Mouse (Mus musculus) liver, embryonic 14.5 days (tissue): ENCODE results near the gene Wars2.

Source experiments
- CTCF ChIP-seq: IDR thresholded peaks from 2 replicates; pipeline ENCODE4 v1.5.1; 2016; ENCODE audit warnings: antibody characterized with exemption, low read depth, control low read depth
- EP300 ChIP-seq: IDR thresholded peaks from 2 replicates; pipeline ENCODE4 v1.6.1; 2016; ENCODE audit warnings: antibody characterized with exemption, low read depth

DNA sequence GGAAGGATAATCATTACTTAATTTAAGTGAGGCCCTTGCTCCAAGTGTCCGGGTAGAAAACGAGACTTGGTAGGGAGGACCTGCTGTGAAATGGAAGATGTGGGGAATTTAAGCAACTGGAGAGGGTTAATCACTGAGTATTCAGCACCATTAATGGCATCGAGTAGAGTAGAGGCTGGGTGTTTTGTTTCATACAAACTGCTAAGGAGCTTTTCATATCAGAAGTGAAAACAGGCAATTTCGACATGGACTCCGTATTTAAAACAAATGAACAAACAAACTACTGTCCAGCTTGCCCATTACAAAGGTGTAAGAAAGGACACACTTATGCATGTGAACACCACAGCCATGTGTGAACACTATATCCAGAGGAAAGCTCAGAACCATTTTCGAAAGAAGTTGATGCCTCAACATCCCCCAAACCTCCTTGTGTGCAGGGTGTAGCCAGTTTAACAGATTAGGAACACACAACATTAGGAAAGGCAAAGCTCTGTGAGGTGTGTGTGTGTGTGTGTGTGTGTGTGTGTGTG, 118.9 kb downstream of the Wars2 start:
- no peak for TF ChIP-seq CTCF
- no peak for TF ChIP-seq EP300
